Mouse (Mus musculus) leukemia stem cell, adult 10-12 weeks (primary cell): ENCODE results near the gene Sis. TPM values are rescaled to one million over a fixed set of nuclear protein-coding genes. Genes with fewer than 3 reads are reported as not detected.

Experiments
- polyA plus RNA-seq: library from polyadenylated mRNA; stranded (reverse); fragments of >175 nt; gene quantifications from 2 replicates; pipeline ENCODE4 v1.2.3, GENCODE M21; 2012; ENCODE audit warnings: low replicate concordance

Sis gene
- not detected in 2 replicates for polyA plus RNA-seq

DNA sequence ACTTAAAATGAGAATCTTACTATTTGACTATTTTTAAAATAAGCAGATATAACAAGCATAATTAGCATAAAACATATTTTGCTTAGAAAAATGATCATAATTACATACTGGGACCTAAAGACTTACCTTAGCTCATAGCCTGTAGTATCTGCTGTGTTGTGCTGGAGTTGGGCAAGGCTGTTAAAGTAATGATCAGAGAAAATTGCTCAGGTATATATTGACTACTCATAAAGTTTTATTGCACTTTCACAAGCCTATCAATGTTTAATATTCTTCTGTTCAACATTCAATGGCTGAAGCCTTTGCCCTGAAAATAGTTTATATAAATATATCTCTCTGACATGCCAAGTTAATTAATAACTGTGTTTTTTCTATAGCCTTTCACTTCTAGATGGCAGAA, at the start of gene Sis:
Gene Sis, minus strand, starts transcription at position 189 of the 400 bp plus-strand sequence.

Other genes starting within 250 kb of the Sis start
- gene Slitrk3, start 89.9 kb upstream of the Sis start, polyA plus RNA-seq, result not detected in 2 replicates